Mouse (Mus musculus) kidney, postnatal 0 days (tissue): ENCODE data around the gene Ptf1a. TPM values are rescaled to one million over a fixed set of nuclear protein-coding genes. Genes with fewer than 3 reads are reported as not detected.

Experiments
- ATAC-seq: fragments of 200-750 bp; cut with Nextera tagmentation; replicated peaks from 2 replicates; pipeline ENCODE4 v1.8.0; 2017; ENCODE audit warnings: low read depth, moderate number of reproducible peaks, moderate TSS enrichment, moderate library complexity; ENCODE audit not compliant: low FRiP score
- DNase-seq: peaks from one replicate; pipeline ENCODE4 v3.0.0-alpha.2; 2016; ENCODE audit warnings: low spot score
- H3K27ac ChIP-seq: fragments of 300-500 bp; sonication (generic); 2 replicates; pipeline ENCODE4 v1.5.1; 2014; ENCODE audit warnings: mild to moderate bottlenecking
- H3K27me3 ChIP-seq: fragments of 300-500 bp; sonication (generic); 2 replicates; pipeline ENCODE4 v1.6.1; 2014; ENCODE audit warnings: low read length, mixed read lengths; ENCODE audit not compliant: insufficient read depth
- H3K36me3 ChIP-seq: fragments of 300-500 bp; sonication (generic); 2 replicates; pipeline ENCODE4 v1.6.1; 2014; ENCODE audit warnings: low read length, mixed read lengths; ENCODE audit not compliant: insufficient read depth
- H3K4me1 ChIP-seq: fragments of 300-500 bp; sonication (generic); replicated peaks from 2 replicates; pipeline ENCODE4 v1.6.1; 2014; ENCODE audit warnings: antibody characterized with exemption, low read length, mixed read lengths; ENCODE audit not compliant: insufficient read depth
- H3K4me2 ChIP-seq: fragments of 300-500 bp; sonication (generic); 2 replicates; pipeline ENCODE4 v1.6.1; 2014; ENCODE audit warnings: mild to moderate bottlenecking, low read length, moderate library complexity, mixed read lengths
- H3K4me3 ChIP-seq: fragments of 300-500 bp; sonication (generic); replicated peaks from 2 replicates; pipeline ENCODE4 v1.5.1; 2014; ENCODE audit warnings: low read depth, low read length
- H3K9ac ChIP-seq: fragments of 300-500 bp; sonication (generic); 2 replicates; pipeline ENCODE4 v1.6.1; 2014; ENCODE audit warnings: low read depth, low read length
- H3K9me3 ChIP-seq: fragments of 300-500 bp; sonication (generic); replicated peaks from 2 replicates; pipeline ENCODE4 v1.6.1; 2016; ENCODE audit warnings: low read length, inconsistent platforms, mixed read lengths
- CTCF ChIP-seq: IDR thresholded peaks from 2 replicates; pipeline ENCODE4 v1.5.1; 2016; ENCODE audit warnings: antibody characterized with exemption, low read depth, mild to moderate bottlenecking, moderate library complexity
- WGBS: fragments of 180-500 bp; shearing (Covaris S2); extraction: QIAGEN DNeasy Blood & Tissue Kit; methylation state at CpG from one replicate; pipeline ENCODE4 v1.1.7; 2014; 5-methylcytosine and 5-hydroxymethylcytosine counted together
- polyA plus RNA-seq: library from polyadenylated mRNA; unstranded; fragments of >200 nt; fragmentation: Nextera tagmentation; extraction: Ambion mirVana; gene quantifications from 2 replicates; pipeline ENCODE4 v1.2.1, GENCODE M21; 2015

The Ptf1a gene
- not detected in 2 replicates for polyA plus RNA-seq

GRCm38 (mm10) chr2:19444931-19445831 lies at the start of gene Ptf1a:
TSS of gene Ptf1a (plus strand) at chr2:19445663.
- DNase-seq (no peak), ATAC-seq (0 out of 2 replicates have a peak, but pooled peaks have one; percentile 33)
- Histone ChIP-seq H3K4me3 (peak within 1 kb of the TSS; percentile 18; the same call in 1 of the 2 replicates), H3K9ac (no peak within 1 kb of the TSS), H3K4me2 (peak within 1 kb of the TSS; percentile 21), H3K36me3 (no peaks in the 10 kb centered on the region), H3K27ac (no peak within 1 kb of the TSS), H3K4me1 (0 out of 2 replicates have a peak, but pooled peaks cover 5% of the 10 kb centered on the region), H3K27me3 (peaks cover 59% of the 10 kb centered on the region), H3K9me3 (no peaks in the 10 kb centered on the region)
- TF ChIP-seq CTCF: no peak
- WGBS: under 1% methylated on average over 52 of the region's 53 CpGs

DNA sequence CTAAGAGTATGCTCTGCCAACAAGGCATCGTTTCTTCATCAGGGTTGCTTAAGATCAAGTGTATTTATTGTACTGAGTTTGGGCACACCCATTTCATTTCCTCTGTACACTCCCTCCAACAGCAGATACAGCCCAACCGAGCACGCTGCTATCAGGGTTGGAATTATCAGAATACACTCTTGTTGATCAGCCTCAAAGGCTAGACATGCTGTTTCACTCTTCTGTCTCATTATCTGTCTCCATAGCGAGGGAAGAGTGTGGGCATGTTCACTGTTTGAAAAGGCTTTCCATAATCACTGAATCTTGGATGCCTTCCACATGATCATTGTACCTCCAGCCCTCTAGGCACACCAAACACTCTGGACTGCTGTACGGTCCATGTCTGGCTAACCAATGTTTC lies 40.1 kb upstream of the Ptf1a start:
- DNase-seq (no peak), ATAC-seq (no peak)
- Histone ChIP-seq H3K4me1 (no peaks in the 10 kb centered on the region), H3K9me3 (no peaks in the 10 kb centered on the region), H3K9ac (no peak overlapping the region), H3K27ac (peak overlapping the region; percentile 42; the same call in 1 of the 2 replicates), H3K36me3 (no peaks in the 10 kb centered on the region), H3K4me3 (no peak overlapping the region), H3K27me3 (no peaks in the 10 kb centered on the region), H3K4me2 (no peak overlapping the region)
- WGBS: 70% methylated on average over 5 of the region's 5 CpGs
- TF ChIP-seq CTCF: no peak

GRCm38 (mm10) chr2:19406531-19406930 lies 38.9 kb upstream of the Ptf1a start:
- Histone ChIP-seq H3K4me2 (no peak overlapping the region), H3K27ac (no peak overlapping the region), H3K27me3 (no peaks in the 10 kb centered on the region), H3K9ac (no peak overlapping the region), H3K4me3 (no peak overlapping the region), H3K36me3 (no peaks in the 10 kb centered on the region), H3K9me3 (no peaks in the 10 kb centered on the region), H3K4me1 (no peaks in the 10 kb centered on the region)
- ATAC-seq: peak; percentile 80
- DNase-seq: peak; percentile 91
- WGBS: 18% methylated on average over 3 of the region's 3 CpGs
- no peak for TF ChIP-seq CTCF

- peak; percentile 87 for TF ChIP-seq CTCF
- ATAC-seq: peak; percentile 47; the same call in 1 of the 2 replicates
- no peaks in the 10 kb centered on the region for H3K27me3 ChIP-seq
- H3K36me3 ChIP-seq: no peaks in the 10 kb centered on the region
- no peak overlapping the region for H3K9ac ChIP-seq
- H3K27ac ChIP-seq: no peak overlapping the region
- peak; percentile 70 for DNase-seq
- WGBS: 18% methylated on average over 19 of the region's 19 CpGs
- 0 out of 2 replicates have a peak overlapping the region, but pooled peaks have one; percentile 1 for H3K4me3 ChIP-seq
- no peaks in the 10 kb centered on the region for H3K9me3 ChIP-seq
- no peaks in the 10 kb centered on the region for H3K4me1 ChIP-seq
- peak overlapping the region; percentile 47 for H3K4me2 ChIP-seq
Observed at GRCm38 (mm10) chr2:19414222-19414965, 31.1 kb upstream of the Ptf1a start.

DNA sequence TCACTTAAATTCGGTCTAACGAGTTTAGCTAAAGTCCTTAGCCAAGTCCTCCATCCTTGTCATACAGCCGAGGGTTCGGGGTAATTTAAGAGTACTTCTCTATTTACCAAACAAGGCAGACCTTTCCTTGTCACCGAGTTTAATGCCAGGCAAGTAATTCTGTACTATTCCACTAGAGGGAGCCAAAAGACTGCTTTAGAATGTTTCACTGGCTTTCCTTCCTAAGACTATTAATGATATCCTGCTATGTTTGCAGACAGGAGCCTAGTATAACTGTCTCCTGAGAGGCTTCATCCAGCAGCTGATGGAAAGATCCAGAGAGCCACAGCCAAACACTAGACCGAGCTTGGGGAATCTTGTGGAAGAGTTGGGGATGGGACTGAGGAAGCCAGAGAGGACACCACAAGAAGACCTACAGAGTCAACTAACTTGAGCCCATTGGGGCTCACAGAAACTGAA lies 30.4 kb upstream of the Ptf1a start:
- DNase-seq: peak; percentile 93
- H3K4me3 ChIP-seq: 0 out of 2 replicates have a peak overlapping the region, but pooled peaks have one; percentile 1
- H3K4me2 ChIP-seq: peak overlapping the region; percentile 47
- ATAC-seq: 0 out of 2 replicates have a peak, but pooled peaks have one; percentile 53
- no peaks in the 10 kb centered on the region for H3K27me3 ChIP-seq
- H3K4me1 ChIP-seq: no peaks in the 10 kb centered on the region
- no peak overlapping the region for H3K9ac ChIP-seq
- no peaks in the 10 kb centered on the region for H3K36me3 ChIP-seq
- WGBS: 2% methylated on average over 6 of the region's 6 CpGs
- no peak overlapping the region for H3K27ac ChIP-seq
- no peaks in the 10 kb centered on the region for H3K9me3 ChIP-seq
- peak; percentile 83 for TF ChIP-seq CTCF

GRCm38 (mm10) chr2:19416066-19416465 lies 29.4 kb upstream of the Ptf1a start:
- no peak for ATAC-seq

More at GRCm38 (mm10) chr2:19416066-19416465, 29.4 kb upstream of the Ptf1a start:
- WGBS: 67% methylated on average over 6 of the region's 6 CpGs
- no peak for DNase-seq
- Histone ChIP-seq H3K4me1 (no peaks in the 10 kb centered on the region), H3K9me3 (no peaks in the 10 kb centered on the region), H3K4me2 (no peak overlapping the region), H3K4me3 (no peak overlapping the region), H3K9ac (no peak overlapping the region), H3K27me3 (no peaks in the 10 kb centered on the region), H3K36me3 (no peaks in the 10 kb centered on the region), H3K27ac (no peak overlapping the region)
- no peak for TF ChIP-seq CTCF
